Mouse (Mus musculus) megakaryocyte, embryonic 14.5 days (primary cell): ENCODE measurements around the gene Parva.

Experiments
- FLI1 ChIP-seq: IDR thresholded peaks from 2 replicates; pipeline ENCODE4 v1.6.1; 2012; ENCODE audit warnings: low read length, inconsistent platforms, mixed read lengths
- GATA1 ChIP-seq: IDR thresholded peaks from 3 replicates; pipeline ENCODE4 v1.6.1; 2012; ENCODE audit warnings: mixed read lengths, low read length, inconsistent platforms, borderline replicate concordance

GRCm38 (mm10) chr7:112528059-112528458 is 100.8 kb downstream of the Parva start:
- TF ChIP-seq GATA1 = no peak
- TF ChIP-seq FLI1 = no peak
